Mouse (Mus musculus) layer of hippocampus, adult 9-11 months (tissue): ENCODE measurements at regions not wholly inside any gene's neighbourhood (a gene's known extent, or its start where the extent isn't known, plus 50 kb on each side); places are given as distances from the start of the nearest gene placed in this dataset.
A peak's percentile ranks its signal among the peaks of the same experiment; 100 is the strongest.

Experiments used
- DNase-seq: peaks from one replicate; pipeline ENCODE4 v3.0.0; 2022

DNA sequence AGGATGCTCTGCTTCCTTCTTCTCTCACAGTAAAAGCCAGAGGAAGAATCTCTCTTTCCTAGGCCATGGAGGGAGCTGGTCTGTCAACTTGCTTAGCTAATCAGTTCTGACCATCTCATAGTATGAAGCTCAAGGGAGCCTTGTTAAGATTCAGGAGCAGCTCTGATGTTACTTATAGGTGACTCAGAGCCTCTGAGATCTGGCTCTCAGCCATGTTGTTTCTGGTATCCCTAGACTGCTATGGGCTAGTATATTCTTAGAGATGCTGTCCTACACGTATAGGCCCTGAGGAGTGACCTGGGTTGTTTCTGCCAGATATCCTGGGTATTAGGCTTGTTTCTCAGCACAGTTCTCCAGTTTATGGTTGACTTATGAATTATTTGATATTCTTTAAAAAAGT is 160.9 kb downstream of the 4930564D02Rik start:
- no peak for DNase-seq

- no peak for DNase-seq
Measured at GRCm38 (mm10) chr3:105228401-105228800, 161.8 kb downstream of the 4930564D02Rik start.

- DNase-seq, result no peak
Measured at GRCm38 (mm10) chr3:105241048-105241447, 174.4 kb downstream of the 4930564D02Rik start.

- DNase-seq, result no peak
Measured at GRCm38 (mm10) chr3:105257096-105257495, 190.5 kb downstream of the 4930564D02Rik start.

GRCm38 (mm10) chr3:105275241-105275640 is 176.9 kb upstream of the Kcnd3 start:
- no peak for DNase-seq

DNA sequence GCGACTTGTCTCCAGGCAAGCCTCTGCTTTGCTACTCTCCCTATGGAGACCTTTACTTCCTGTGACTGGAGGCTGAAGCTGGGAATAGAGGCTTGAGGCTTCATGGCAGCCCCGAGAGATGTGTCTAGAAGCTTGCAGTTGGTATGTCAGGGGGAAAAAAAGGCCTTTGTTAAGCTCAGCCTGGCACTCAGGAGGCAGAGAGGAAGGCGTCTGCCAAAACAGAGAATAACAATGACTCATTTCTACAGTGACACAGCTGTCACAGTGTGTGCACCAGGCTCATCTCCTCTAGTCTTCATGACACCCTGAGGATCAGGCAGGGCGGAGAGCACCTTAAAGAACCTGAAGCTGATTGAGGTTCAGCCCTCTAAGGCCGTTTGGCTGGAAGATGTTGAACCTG is 171.2 kb upstream of the Kcnd3 start:
- peak; percentile 79 for DNase-seq

DNA sequence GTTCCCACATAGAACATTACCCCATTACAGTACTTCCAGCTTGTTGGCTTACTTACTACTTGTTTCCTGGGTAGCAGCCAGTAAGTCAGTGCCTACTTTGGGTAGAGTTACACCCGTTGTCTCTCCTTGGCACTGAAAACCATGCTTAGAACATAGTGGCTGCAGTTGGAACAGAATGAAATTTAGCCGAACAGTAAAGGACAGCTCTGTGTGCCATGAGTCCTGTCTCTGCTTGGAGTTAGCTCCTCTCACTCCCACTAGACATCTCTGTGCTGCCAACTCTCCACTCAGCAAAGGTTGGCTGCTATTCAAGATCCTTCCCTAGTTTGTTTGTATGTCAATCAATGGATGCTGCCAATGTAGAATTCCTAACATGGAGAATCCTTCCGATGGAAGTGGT is 170.4 kb upstream of the Kcnd3 start:
- peak; percentile 57 for DNase-seq

GRCm38 (mm10) chr3:105298273-105298672 is 153.9 kb upstream of the Kcnd3 start:
- no peak for DNase-seq

DNA sequence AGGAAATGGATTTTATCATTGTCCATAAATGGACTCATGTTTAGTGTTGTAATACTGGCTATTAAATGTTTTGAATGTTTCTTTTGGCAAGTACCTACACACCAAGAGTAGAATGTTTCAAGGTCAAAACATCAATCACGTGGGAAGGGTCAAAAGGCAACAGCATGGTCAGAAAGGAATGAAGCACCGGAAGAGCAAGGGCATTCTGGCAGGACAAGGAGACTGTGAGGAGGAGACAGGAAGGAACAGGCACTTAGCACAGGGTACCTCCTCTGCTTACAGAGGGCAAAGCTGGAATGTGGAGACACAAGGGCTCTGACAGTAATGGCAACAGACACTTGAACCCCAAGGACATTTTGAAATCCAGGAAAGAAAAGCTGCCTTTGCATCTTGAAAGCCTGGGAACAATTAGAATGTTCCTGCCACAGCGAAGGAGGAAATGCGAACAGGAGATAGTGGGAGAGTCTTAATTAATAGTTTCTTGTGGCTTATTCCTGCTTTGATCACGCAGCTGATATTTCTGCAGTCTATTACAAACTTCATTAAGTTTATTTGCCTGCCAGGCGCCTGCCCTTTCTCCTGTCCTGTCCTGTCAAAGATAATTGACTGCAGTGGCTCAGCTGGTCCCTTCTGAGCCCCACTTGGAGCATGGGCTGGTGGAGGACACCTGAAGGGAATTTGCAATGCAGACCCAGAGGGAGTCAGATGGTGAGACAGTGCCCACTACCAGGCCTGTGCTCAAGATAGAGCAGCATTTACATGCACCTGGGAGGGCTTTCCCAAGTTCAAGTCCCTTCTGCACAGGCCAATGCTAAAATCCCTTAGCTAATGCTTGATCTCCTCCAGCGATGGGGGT is 151.2 kb upstream of the Kcnd3 start:
- DNase-seq, result no peak

- DNase-seq, result no peak
Measured at GRCm38 (mm10) chr3:105307676-105308075, 144.5 kb upstream of the Kcnd3 start.

- no peak for DNase-seq
Measured at GRCm38 (mm10) chr3:105309020-105309419, 143.1 kb upstream of the Kcnd3 start.

DNA sequence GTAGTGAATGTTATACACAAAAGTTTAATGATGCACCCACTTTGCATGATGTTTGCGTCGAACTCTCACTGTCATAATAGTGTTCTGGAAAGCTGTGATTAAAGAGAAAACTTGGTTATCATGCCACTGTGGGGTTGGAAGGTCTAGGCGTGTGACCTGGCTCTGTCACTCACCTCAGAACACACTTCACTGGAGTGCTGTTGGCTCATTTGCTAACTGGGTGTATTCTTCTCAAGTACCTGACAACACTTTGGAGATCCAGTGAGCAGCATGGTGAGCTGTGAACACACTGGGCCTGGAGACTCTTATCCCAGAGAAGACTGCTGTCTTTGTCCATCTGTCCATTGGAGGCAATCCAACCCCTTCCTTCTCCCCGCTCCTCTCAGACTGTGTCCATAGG is 98.9 kb upstream of the Kcnd3 start:
- DNase-seq, result no peak

DNA sequence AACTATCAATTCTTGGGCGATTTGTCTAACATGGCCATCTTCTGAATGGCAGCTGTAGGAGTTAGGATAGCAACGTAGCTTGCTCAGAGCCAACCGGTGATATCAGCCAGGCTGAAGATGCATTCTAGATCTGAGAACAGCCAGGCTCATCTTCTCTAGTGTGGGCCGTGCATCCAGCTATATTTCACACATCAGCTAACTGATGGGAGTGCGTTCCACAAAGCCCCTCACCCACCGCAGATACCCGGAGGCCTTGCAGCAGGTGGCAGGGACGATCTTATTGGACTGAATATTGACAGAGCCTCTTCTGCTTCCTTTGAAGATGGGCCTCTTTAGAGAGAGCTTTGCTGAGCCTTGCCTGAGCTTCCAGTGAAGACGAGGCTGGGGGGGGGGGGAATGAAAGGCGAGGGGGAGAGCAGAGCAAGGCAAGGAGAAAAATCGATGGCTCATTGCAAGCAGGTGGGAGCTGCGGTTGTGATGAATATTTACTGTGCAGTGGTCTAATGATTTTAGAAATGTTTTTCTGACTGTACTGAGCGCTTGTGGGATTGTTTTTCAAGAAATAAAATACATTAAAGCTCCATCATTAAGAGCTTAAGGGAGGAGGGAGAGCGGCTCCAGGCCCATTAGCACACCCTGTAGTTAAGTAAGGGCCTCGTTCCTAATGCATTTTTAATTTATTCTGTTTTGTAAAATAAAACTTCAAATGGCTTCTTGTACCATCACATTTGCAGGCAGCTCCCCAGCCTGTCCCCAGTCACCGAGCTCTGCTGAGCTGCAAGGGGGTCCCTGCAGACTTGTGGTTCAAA is 97.8 kb upstream of the Kcnd3 start:
- no peak for DNase-seq

DNA sequence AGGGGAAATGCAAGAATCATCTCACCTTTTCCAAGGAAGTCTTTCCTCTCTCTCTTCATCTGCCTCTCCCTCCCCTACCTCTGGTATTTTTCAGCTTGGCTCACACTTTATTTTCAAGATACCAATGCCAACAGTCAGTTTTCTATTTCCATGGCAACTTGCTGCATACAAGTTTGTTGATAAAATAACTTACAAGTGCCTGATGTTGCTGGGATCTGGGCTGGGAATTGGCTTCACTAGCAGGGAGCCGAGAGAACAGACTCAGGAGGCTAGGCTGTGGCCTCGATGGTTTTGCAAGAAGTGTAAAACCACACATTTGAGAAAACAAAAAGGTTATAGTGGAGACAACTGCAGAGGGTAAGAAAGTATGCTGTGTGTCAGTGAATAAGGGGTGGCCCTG is 94.6 kb upstream of the Kcnd3 start:
- no peak for DNase-seq

- no peak for DNase-seq
Measured at GRCm38 (mm10) chr3:105359636-105360035, 92.5 kb upstream of the Kcnd3 start.

DNA sequence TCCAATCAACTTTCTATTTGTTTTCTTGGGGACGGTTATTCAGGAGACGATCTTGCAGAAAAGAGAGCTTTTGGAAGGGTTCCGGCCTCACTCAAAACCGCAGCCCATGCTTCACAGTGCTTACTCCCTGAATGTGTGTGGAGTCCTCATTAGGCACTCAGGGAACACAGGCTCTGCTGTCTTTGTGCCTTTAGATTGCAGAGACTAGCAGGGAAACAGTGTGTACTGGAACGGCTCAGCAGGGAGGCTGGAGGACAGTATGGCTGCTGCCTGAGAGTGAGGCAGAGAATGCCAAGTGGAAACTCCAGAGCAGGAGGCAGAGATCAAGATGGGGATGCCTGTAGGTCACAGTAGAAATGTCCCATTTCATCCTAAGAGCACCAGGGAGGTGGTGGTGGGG is 87.4 kb upstream of the Kcnd3 start:
- peak; percentile 58 for DNase-seq

- no peak for DNase-seq
Measured at GRCm38 (mm10) chr3:105366806-105367205, 85.3 kb upstream of the Kcnd3 start.

GRCm38 (mm10) chr3:105367972-105368371 is 84.2 kb upstream of the Kcnd3 start:
- no peak for DNase-seq

GRCm38 (mm10) chr3:105372371-105372828 is 79.7 kb upstream of the Kcnd3 start:
- no peak for DNase-seq

GRCm38 (mm10) chr3:105374306-105374705 is 77.8 kb upstream of the Kcnd3 start:
- peak; percentile 52 for DNase-seq

DNA sequence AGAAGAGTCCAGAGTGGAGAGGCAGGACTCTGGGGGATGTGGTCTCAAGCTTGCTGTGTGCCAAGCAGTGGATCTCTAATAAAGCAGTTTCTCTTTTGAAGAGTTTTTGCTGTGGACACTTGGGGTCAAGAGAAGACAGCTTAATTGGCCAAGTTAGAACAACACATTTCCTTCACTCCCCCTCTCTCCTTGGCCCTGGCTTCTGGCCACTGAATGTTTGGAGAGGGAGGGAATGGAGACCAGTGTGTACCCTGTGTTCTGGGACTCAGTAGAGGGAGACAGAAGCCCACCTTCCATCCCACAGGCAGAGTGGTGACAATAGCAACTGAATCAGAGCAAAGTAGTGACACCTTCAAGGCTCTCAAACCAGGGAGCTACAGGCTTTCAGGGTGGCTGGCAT is 77.3 kb upstream of the Kcnd3 start:
- no peak for DNase-seq

DNA sequence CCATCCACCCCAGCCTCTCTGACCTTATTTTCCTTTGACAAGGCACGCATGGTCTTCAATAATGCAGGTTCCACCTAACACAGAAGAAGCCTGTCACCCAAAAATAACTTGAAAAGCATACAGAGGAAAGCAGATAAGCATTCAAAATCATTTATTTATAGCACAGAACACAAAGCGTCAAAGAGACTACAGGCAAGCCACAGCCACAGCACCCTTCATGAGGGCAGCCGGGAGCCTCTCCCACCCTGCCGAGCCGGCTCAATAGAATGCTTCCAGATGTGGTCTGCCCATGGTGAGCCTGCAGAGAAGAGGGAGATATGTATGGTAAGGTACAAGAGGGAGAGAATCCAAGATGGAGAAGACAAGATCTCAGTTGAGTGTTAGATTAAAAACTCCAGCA is 76.7 kb upstream of the Kcnd3 start:
- no peak for DNase-seq

DNA sequence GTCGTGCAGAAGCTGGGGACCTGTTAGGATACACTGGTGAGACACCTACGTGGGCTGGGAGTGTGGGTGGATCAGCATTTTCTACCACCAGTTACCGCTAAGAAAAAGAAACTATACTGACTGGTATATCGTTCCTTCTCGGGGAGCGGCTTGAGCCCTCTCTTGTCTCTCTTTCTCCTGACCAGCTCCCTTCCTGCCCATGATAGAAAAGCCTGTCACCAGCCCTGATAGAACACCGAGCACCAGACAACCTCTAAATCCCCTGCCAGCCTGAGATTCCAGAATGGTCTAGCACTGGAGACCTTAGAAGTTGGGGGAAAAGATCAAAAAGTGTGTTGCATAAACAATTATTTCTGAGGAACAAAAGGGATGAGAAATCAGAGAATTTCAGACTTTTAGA is 76.3 kb upstream of the Kcnd3 start:
- DNase-seq, result no peak

DNA sequence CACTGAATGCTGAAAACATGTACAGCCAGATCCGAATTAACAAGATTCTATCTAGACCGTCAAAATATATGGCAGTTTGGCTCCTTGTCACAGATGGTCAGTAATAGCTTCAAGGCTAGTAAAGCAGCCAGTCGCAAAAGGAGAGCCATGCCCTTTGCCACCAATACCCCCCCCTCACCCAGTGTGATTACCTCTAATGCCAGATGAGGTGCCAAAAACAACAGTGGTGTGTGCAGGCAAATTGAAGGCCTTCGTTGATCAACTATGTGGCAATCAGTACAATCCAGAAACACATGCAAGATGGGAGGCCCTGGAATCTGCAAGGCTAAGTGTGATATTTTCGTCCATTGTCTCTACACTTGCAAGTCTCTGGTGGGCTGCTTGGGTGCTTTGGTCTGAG is 75.8 kb upstream of the Kcnd3 start:
- DNase-seq, result no peak
